Mouse (Mus musculus) adrenal gland, adult 8-10 months (tissue): ENCODE measurements around the gene Il4i1. TPM values are rescaled to one million over a fixed set of nuclear protein-coding genes. Genes with fewer than 3 reads are reported as not detected.

Source experiments
- DNase-seq: peaks from one replicate; pipeline ENCODE4 v3.0.0; 2022
- total RNA-seq, 4 experiments: library from RNA; stranded (reverse); gene quantifications; 2 replicates each; pipeline ENCODE4 v1.2.4; 2022

Il4i1 gene
- total RNA-seq: 1 to 10 TPM; 1.7 to 3.7 (median 2.5) TPM

DNA sequence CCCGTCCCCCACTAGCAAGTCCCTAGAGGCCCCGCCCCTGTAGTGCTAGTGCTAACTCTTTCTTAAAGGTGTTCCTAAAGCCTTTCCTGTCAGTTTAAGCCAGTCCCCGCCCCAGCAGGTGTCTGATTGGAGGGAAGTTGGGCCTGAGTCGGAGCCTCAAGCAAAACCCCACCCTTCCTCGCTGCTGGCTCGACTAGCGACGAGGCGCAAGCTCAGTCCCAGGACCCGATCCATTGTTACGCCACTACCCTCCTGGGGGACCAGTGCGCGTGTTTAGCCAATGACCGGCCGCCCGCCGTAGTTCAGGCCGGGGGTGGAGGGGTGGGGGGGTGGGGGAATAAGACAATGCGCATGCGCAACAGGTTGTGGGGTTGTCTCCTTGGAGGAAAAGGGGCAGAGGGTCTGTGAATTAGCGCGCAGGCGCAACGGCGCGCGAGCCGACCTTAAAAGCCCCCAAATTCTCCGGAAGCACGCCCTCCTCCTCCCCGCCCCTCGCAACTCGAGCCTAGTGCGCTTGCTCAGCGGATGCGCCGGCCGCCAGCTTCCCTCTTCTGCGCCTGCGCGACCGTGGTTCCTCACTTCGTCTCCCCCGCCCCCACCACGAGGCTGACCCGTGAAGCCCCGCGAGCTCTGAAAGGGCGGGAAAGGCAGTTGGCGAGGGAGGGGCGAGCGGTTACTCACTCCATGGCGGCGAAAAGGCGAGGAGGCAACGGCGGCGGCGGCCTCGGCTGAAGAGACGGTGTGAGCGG, at the start of gene Il4i1, which contains the start of gene Nup62:
TSS of gene Il4i1 (plus strand) at position 667 of the 749 bp plus-strand sequence.
TSS of gene Nup62 (plus strand) at position 368 of the 749 bp plus-strand sequence.
- peak; percentile 98 for DNase-seq

GRCm38 (mm10) chr7:44768129-44768528, 48.1 kb upstream of the Il4i1 start:
- DNase-seq: no peak

DNA sequence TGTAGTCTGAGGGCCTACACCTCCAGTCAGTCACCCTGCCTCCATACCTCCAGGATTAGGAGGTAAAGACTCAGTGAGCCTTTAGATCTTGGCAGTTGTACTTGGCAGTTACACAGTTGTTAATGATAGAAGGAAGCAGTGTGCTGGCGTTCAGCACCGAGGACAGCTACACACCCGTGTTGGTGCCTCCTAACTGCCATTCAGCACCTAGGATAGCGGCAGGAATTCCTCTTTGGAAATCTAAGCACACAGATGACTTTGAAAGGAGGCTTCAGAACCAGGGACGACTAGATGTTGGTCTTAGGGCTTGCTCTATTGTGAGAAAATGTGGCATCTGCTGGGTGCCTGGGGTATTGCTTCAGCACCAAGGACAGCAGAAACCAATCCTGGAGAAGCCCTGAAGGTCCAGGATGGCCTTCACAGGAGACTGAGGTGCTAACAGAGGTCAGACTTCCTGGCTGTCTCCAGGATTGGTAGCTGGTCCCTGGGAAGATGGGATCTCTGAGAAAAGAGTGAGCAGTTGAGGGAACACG, 46.1 kb upstream of the Il4i1 start:
- DNase-seq: peak; percentile 40

- DNase-seq: no peak
These were observed 43.5 kb upstream of the Il4i1 start for GRCm38 (mm10) chr7:44772591-44773204.

- DNase-seq: no peak
These were observed 39.2 kb upstream of the Il4i1 start for GRCm38 (mm10) chr7:44776849-44777498.

- no peak for DNase-seq
These were observed 36.1 kb upstream of the Il4i1 start for GRCm38 (mm10) chr7:44780101-44780500.

DNA sequence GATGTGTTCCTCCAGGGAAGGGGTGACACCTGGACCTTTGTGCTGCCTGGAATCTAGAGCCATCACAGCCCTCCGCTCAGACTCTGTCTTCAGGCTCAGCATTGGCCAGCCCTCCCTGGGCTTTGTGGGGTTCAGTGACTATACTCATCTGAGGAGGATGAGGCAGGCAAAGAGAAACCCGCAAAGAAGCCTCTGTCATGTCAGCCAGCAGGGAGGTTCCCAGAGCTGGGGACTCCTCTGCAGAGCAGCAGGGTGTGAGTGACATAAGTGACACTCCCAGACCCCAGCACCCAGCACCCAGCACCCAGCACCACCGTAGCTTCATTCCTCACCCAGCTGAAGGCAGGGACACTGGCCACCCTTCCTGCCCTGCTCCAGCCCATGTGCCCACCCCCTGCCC, 26.7 kb upstream of the Il4i1 start:
- DNase-seq: no peak

- DNase-seq: no peak
These were observed 26.1 kb upstream of the Il4i1 start for GRCm38 (mm10) chr7:44790066-44790465.

- no peak for DNase-seq
These were observed 23.4 kb upstream of the Il4i1 start for GRCm38 (mm10) chr7:44792781-44793180.

DNA sequence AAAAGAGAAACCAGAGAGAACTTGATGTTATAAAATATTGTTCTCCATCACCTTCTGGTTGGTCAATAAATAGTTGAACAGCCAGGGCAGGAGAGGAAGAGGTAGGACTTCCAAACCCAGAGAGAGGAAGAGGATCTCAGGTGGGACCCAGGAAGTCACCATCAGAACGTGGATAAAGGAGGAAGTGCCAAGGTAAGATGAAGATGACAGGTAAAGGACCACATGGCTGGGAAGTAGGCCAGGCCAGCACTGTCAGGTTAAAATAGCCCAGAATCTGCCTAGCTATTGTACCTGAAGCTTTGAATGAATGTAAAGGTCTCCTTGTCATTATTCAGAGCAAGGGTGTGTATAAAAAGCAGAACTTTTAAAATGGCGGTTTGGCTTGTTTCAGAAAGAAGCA, 7.3 kb upstream of the Il4i1 start:
- DNase-seq: no peak

DNA sequence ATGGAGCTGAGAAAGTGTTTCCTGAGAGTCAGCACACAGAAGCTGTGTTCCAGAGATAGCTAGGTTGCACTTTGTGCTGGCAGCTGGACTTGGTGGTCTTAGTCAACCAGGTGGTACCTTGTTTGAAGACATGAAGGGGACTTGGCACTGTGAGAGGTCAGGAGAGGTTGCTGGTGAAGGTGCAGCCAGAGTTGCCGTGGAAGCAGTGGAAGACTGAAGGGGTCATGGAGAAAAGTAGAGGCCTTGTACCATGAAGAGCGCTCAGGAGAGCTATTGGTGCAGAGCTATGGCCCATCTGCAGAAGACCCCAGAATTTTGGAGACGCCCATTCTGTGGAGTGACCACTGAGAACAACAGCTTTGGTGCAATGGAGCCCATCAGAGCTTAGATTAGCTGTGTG, 6.7 kb upstream of the Il4i1 start:
- DNase-seq: no peak

DNA sequence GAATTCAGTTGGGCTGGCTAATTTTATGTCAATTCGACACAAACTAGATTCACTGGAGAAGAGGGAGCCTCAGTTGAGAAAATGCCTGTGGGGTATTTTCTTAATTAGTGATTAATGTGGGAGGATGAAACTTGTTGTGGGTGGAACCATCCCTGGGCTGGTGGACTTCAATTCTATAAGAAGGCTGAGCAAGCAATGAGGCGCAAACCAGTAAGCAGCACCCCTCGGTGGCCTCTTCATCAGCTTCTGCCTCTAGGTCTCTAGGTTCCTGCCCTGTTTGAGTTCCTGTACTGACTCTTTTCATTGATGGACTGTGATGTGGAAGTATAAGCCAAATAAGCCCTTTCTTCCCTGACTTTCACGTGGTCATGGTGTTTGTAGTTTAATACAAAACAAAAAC, 5.8 kb upstream of the Il4i1 start:
- no peak for DNase-seq

DNA sequence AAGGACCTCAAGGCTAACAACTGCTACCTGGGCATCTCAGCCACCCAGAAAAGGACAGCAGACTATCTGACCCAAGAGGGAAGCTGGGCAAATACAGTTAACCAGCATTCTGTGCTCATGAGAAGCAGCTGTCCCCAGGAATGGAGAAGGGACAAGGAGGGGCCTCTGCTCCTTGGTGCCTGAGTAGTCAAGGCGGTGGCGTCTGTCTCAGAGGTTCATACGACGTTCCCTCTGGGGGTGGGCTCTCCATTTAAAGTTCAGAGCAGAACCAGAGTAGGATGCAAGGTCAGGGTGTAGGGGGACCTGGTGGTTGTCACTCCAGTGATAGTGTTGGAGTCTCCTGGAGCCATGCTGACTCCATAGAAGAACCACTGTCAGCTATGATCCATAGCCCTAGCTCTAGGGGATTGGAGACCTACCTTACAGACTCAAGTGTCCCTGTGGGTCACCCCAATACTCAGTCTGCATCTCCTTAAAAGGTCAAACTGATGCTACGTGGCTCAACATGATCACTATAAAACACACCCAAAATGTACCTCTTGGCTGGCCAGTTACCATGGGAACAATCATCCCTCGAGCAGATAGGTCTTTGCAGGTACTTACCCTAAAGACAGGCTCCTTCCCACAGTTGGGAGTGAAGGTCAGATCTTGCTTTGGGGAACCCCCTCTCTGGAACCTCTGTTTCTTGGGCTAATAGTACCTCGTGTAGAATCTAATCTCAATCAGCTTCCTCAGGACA, 5.2 kb upstream of the Il4i1 start:
- DNase-seq: no peak

DNA sequence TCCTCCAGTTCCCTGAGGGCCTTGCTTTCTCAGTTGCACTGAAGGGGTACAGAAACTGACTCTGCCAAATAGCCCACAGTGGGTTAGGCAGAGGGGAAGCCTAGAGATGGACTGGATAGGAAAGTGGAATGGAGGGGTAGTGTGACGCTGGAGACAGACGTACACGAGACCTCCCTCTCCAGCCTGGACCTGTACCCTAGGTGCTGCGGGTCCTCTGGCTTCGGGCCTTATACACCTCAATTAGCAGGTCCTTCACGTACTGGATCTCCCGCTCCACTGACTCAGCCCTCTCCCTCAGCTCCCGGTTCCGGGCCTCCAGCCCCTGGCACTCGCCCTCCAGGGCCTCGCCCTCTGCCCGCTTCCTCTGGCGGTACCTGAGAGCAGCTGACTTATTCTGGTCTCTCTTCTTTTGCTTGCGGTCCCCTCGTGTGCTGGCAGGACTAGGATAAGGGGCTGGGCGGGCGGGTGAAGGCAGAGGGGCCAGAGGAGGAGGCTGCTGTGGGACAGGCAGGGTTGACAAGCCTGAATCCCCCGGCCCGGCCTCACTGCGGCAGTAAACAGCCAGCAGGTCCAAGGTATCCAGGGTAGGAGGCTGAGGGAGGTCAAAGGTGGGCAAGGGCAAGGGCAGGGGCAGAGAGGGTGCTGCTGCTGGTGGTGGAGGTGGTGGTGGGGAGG, 3.4 kb upstream of the Il4i1 start:
- DNase-seq: no peak

DNA sequence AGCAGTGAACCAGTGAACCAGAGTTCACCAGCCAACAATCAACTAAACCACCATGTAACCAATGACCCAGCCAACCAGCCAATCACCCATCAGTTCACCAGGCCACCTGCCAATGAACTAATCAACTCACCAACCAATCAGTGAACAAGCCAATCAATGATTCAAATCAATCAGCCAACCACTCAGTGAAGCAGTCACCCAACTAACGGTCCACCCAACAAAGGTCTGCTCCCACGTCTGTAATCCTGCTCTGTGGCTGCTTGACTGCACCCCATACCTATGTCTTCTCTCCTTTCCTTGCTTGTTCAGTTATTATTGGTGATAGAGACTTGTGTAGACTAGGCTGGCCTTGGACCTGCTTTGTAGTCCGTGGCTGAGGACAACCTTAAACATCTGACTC, 2.2 kb upstream of the Il4i1 start:
- no peak for DNase-seq

DNA sequence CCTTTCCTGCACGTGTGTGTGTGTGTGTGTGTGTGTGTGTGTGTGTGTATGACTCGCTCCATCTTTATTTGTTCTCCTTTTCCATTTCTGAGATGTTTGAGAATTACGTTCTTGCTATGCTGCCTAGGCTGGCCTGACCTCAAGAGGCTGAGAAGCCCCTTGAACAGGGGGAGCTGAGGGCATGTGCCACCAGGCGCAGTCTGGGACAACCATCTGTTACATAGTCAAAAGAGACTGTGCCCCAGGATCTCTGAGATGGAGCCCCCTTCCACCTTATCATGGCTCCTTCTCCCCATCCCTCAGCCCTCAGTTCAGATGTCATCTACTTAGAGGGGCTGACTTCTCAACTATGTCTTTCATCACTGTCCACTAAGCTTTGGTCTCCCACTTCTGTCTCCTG, 1.8 kb upstream of the Il4i1 start:
- DNase-seq: no peak

- DNase-seq: no peak
These were observed 1.1 kb upstream of the Il4i1 start for GRCm38 (mm10) chr7:44814952-44815553.

GRCm38 (mm10) chr7:44816470-44817021, 359 bp downstream of the Il4i1 start, which contains the start of gene Atf5:
Atf5 (minus strand) TSS chr7:44816658.
- DNase-seq: no peak

DNA sequence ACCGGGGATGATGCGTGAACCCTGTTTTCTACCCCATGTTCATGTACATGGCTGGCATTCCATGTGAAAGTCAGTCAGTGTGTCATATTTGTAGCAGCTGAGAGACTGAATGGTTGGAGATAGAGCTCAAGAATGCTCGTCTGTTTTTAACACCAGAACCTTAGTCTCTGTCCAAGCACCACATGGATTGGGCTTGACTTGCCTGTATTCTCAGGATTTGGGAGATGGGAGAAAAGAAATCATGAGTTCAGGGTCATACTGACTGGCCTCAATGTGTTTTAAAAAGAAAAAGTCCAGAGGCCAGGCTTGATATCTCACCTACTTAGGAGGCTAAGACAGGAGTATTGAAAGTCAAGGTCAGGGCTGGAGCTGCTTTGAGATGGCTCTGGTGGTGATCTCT, 1.3 kb downstream of the Il4i1 start:
- DNase-seq: no peak

- no peak for DNase-seq
These were observed 2.0 kb downstream of the Il4i1 start for GRCm38 (mm10) chr7:44818164-44818563.

DNA sequence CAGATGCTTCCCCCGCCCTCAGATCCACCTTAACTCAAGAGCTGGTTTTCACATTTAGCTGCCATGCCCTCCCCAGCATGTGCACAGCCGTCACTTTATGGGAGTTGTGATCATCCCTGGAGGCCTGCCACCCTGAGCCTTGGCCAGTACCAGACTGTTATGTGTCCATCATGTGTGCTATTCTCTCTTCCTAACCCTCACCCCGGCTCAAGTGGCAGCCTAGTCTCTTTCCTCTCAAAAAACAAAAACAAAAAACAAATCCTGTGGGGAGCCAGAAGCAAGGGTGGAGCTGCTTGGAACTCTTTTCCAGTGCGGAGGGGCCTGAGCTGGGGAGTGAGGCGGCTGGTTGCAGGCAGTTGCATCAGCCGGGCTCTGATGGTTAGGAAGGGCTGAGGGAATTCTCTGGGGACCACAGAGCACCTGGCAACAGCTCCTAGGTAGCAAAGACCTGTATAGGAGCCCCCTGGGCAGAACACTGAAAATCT, 2.6 kb downstream of the Il4i1 start:
- no peak for DNase-seq
